Mouse (Mus musculus): ENCODE results near the gene Bst1. TPM values are rescaled to one million over a fixed set of nuclear protein-coding genes. Genes with fewer than 3 reads are reported as not detected.

Bst1 gene
- total RNA-seq (2017): 122 and 131 TPM in 2 replicates

DNA sequence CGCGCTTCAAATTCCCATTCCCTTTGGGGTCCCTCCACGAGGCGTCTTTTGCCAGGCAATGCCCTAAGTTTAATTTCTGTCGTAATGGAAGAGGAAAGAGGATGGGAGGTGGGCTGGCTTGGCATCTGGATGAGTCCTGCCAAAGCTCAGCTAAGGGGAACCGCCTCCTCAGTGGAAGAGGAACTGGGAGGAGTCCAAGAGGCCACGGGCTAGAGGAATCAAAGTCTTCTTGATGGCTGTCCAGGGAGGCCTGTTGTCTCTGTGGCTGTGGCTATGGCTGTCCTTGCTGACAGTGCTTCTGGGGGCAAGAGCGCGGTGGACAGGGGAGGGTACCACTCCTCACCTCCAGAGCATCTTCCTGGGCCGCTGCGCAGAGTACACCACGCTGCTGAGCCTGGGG lies at the start of gene Bst1:
Gene Bst1 (plus strand): TSS at position 191 of the 400 bp plus-strand sequence.
- ATAC-seq (ENCODE audit: extremely low read depth, insufficient number of reproducible peaks, low FRiP score, poor library complexity, severe bottlenecking): peak; percentile 74

DNA sequence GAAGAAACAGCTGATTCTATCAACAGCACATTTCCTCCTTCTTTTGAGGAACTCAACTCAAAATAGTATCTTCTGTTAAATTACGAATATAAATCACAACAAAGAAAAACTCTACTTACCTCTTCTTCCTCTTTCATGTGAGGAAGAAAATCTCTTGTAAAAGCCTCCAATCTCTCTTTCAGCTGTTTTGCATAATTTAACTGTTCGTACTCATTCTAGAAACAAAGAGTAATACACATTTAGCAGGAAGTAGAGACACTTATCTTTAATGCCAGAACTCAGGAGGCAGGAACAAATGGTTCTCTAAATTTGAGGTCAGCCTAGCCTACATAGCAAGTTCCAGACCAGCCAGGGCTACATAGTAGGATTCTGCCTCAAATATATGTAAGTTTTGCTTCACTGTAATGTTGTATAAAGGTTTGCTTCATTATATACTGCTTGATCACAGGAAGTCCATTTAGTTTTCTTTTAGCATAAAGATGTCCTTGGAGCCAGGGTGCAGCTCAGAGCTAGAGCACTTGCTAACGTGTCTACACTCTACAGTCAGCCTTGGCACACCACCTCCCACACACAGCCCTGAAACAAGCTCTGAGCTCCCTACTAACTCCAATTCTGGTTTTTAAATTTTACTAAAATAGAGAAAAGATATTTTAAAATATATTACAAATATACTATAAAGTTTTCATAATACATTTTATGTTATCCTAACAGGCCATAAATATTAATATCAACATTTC lies 47.9 kb upstream of the Bst1 start:
- ATAC-seq (ENCODE audit: extremely low read depth, insufficient number of reproducible peaks, low FRiP score, poor library complexity, severe bottlenecking): 0 out of 2 replicates have a peak, but pooled peaks have one; percentile 13

DNA sequence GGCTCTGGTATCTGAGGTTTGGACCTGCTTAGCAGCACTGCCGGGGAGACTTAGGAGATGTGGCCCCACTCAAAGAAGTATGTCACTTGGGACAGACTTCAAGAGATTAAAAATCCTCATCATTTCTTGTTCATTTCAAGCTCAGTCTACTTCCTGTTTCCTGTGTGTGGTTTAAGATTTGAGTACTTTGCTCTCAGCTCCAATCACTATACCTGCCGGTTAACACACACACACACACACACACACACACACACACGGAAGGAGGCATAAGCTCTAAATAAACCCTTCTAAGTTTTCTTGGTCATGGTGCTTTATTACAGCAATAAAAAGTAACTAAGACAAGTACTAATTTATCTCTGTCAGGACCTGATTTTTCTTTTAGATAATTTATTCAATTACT lies 47.1 kb upstream of the Bst1 start:
- ATAC-seq (ENCODE audit: extremely low read depth, insufficient number of reproducible peaks, low FRiP score, poor library complexity, severe bottlenecking): peak; percentile 39; the same call in 1 of the 2 replicates

DNA sequence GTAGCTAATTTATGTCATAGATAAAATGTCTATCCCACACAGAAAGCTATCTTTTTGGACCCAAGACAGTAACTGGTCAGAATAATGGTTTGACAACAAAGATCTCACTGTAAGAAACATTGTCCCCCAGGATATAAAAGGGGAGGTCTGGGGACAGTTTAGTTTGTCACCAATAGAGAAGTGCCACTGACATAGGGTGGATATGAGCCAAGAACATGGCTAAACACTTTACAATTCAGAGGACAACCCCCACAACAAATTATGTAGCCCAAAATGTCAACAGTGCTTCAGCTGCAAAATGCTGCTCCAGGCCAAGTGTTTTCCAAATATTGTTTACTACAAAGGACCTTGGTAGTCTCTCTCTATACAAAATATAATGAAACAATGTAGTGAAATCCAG lies 42.3 kb upstream of the Bst1 start:
- ATAC-seq (ENCODE audit: extremely low read depth, insufficient number of reproducible peaks, low FRiP score, poor library complexity, severe bottlenecking): no peak

DNA sequence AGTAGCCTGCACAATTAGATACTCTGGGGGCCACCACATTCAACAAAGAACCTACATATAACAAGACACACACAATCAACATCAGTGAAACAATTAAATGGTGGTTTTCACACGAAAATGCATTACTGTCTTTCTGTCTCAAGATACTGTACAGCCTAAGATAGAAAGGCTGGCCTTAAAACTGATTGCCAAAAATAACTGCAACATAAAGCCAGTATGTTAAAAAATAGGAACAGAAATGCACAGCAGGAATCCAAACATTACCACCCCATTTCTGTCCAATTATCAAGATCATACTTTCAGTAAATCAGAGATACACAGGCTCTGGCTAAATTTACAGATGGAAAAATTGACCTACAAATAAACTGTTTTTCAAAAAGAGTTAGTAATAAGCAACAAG lies 41.7 kb upstream of the Bst1 start:
- no peak for ATAC-seq (ENCODE audit: extremely low read depth, insufficient number of reproducible peaks, low FRiP score, poor library complexity, severe bottlenecking)

DNA sequence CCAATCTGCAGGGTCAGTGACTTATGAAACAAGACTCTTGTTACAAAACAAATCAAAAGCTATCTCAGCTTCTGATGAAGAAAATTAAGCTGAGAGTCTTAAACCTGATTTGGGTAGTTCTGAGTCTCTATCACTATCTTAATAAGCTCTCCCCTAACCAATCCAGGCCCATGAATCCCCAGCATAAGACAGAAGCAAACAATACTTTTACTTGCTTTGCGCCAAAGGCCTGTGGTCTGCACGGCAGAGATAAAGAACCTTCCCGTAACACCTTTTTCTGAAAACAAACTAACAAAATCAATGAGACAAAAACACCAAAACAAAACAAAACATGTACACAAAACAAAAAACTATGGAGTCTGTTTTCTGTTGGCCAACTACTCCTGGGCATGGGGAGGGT lies 40.1 kb upstream of the Bst1 start:
- no peak for ATAC-seq (ENCODE audit: extremely low read depth, insufficient number of reproducible peaks, low FRiP score, poor library complexity, severe bottlenecking)

DNA sequence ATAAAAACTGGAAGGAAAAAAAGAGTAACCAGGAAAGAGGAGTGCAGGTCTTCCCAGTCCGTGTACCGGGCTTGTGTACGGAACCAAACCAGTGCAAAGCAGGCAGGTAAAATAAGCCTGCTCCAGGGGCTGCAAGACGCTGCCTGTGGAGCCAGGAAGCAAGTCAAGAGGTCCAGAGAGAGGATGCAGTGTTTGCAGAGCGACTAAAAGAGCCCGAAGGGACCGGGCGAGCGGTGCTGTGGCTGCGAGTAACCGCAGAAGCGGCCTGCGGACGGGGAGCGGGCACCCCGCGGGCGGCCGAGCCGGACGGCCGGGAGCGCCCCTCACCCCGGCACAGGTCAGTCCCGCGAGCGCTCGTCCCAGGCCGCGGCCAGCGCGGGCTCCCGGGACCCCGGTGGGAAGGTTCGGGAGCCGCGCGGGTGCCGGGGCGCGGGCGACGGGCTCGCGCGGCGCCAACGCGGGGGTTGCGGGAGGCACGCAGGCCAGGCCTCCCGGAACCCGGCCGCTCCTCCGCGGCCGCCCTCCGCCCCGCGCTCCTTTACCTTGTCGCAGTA lies 37.2 kb upstream of the Bst1 start:
- no peak for ATAC-seq (ENCODE audit: extremely low read depth, insufficient number of reproducible peaks, low FRiP score, poor library complexity, severe bottlenecking)

DNA sequence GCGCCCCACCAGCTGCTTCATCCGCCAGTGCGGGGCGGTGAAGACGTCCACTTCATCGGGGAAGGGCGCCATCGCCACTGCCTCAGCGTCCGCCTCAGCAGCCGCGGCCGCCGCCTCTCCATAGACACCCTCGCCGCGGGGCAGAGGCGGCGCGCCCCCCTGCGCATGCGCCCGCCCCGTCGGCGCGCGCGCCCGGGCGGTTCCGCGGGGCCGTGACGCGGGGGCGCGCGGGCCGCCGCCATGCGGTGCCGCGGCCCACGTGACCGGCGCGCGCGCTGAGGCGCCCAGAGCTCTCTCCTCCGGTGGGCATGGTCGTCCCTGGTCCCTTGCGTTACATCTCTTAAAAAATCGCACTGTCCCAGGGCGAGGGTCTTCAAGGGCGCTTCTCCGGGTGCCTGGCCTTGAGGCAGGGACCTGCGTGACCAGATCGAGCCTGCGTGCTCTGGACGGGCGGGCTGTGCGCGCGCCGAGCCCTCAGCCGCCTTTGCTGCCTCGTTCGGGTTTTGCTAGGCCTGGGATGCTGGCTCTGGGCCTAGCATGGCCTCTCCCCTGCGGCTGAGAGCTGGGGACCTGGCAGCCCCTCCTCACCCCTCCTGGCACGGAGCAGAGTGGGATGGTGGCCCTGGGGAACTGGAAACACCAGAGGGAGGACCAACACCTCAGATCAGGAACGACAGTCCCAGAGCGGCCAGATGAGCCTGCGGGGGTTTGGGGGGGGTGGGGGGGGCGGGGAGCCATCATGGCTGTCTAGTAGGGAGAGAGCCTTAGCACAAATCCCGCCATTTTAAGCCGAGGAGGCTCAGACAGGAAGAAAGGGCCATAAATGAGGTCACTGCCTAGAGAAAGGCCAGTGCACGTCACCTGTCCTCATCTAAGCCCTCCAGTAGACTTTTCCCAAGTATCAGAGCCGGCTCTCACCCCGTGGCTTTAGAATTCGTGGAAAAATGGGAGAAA lies 36.4 kb upstream of the Bst1 start:
- ATAC-seq (ENCODE audit: extremely low read depth, insufficient number of reproducible peaks, low FRiP score, poor library complexity, severe bottlenecking): peak; percentile 32

DNA sequence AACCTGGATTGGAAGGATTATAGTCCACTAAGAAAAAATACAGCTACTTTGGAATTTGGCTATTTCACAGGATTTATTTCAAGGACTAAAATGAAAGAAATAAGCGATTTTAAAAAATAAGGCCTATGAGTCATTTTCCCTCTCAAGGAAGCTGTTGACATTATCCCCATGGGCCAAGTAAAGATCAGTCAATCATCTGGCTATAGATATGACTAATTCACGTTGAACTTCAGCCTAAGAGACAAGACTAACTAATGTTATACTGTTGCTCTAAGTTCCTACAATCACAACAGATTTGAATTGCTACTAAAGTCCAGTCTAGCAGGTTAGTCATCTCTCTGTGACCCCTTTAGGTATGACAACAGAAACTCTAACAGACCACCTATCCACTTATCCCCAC lies 34.7 kb upstream of the Bst1 start:
- ATAC-seq (ENCODE audit: extremely low read depth, insufficient number of reproducible peaks, low FRiP score, poor library complexity, severe bottlenecking): no peak

DNA sequence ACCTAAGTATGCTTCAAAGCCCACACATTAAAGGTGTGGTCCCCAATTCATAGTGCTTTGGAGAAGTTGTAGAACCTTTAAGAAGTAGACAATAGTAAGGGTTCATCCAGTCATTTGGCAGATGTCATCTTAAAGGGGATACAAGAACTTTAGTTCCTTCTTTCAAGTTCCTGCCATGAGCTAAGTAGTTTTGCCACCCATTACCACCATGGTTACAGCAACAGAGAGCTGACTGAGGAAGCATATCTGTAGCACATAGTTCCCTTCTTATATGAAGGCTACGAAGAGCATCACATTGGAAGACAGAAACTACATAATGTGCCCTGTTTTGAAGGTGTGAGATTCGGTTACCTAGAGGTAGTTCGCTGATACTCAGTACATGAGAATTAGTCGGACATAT lies 32.1 kb upstream of the Bst1 start:
- peak; percentile 55 for ATAC-seq (ENCODE audit: extremely low read depth, insufficient number of reproducible peaks, low FRiP score, poor library complexity, severe bottlenecking)

DNA sequence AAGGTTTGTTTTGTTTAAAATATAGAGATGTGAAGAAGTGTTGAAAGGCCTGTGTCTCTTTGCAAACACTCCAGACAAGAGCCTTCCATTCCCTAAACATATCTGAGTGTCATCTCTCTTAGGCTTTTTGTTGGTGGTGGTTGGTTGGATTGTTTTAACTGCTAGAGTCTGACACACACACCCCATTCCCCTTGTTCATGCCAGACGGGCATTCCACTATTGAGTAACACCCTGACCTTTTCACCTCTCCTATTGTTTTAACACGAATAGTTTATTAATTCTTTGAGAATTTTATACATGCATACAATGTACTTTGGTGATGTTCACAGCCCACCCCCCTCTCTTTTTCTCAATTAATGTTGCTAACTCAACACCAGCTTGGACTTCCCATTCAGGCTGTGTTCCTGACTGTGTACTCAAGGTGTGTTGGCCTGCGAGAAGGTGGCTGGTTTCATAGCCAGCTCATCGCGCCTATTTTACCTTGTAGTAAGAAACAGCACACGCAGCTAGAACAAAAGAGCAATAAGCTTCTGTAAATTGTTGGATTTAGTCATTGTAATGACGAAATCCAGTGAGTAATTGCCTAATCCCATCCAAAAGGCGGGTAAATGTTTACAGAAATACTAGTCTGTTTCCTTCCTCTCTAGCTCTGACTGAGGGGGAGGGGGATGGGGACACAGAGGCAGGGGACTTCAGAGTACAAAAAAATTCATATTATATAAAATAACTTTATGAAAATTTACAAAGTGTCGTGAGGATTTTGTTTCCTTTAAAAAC lies 30.5 kb upstream of the Bst1 start:
- ATAC-seq (ENCODE audit: extremely low read depth, insufficient number of reproducible peaks, low FRiP score, poor library complexity, severe bottlenecking): 0 out of 2 replicates have a peak, but pooled peaks have one; percentile 7

DNA sequence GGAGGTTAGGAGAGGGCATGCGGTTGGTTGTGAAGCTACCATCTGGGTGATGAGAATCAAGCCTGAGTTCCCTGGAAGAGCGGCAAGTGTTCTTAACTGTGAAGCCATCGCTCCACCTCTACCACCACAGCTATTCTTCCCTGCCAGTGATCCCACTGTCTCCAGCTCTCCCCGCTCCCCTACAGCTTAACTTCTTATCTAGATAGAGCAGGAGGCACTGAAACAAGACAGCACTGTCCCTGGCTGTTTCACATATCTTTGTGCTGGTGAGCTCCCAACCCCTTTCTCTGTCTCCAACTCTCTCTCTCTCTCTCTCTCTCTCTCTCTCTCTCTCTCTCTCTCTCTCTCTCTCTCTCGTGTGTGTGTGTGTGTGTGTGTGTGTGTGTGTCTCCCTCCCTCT lies 26.3 kb upstream of the Bst1 start:
- ATAC-seq (ENCODE audit: extremely low read depth, insufficient number of reproducible peaks, low FRiP score, poor library complexity, severe bottlenecking): no peak

DNA sequence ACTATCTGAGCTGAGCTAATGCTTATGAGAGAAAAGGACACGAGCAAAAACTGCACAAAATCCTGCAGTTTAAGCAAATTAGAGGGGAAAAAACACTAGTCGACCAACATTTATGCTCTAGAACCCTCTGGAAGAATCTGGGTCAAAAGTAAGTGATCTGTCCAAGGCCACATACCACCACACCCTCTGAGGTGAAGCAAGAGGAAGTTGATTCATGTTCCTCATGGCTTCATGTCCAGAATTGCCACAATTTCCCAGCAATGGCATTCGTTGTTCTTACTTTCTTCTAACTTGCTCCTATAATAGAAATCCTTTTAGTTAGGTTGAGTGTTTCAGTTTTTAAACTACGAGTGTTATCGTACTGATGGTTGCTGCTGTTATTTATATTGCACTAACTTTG lies 19.2 kb upstream of the Bst1 start:
- ATAC-seq (ENCODE audit: extremely low read depth, insufficient number of reproducible peaks, low FRiP score, poor library complexity, severe bottlenecking): peak; percentile 62; the same call in 1 of the 2 replicates

DNA sequence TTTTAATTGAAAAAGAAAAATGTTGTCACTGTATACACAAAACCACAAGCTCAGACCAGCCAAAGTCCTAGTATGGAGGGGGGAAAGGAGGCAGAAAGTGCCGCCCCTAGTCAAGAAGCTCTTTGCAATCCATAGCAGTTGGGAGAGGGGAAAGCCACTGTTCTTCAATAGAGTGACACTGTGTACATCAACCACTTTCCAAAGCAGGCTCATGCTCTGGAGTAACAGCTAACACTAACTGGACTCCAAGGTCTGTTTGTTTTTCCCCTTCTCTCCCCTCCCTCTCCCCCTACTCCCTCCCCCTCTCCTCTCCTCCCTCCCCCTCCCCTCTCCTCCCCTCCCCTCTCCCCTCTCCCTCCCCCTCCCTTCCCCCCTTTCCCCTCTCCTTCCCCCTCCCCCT lies 18.0 kb upstream of the Bst1 start:
- ATAC-seq (ENCODE audit: extremely low read depth, insufficient number of reproducible peaks, low FRiP score, poor library complexity, severe bottlenecking): no peak

DNA sequence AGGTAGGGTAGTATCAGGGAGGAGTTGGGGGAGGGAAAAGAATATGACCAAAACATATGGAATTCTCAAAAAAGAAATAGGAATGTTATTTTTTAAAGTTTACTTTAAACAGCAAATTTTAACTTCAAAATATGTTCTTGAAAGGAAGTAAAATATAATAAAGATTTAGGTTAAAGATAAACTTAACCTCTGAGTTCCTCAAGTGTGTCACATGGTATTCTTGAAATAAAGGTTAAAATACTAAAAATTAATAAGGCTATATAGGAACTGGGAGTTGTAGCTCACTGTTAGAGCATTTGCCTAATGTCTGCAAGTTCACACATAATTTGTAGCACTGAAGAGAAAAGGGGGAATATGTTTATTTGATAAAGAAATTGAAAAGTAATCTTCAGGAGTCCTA lies 17.4 kb upstream of the Bst1 start:
- no peak for ATAC-seq (ENCODE audit: extremely low read depth, insufficient number of reproducible peaks, low FRiP score, poor library complexity, severe bottlenecking)

DNA sequence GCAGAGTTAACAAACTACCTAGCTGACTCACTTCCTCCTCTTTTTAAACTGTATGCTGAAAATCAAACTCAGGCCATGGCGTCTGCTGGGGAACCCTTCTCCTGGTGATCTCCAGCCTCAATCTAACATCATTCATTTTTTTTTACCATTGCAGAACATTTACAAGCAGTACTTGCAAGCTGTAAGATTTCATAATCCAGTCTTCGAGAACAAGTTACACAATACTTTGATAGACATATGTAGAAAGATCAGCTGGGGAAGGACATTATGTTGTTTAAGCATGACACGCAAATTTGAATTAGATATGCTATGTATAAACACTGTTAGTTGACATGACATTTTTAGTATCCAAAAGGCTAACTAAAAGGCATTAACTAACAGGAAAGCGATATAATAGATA lies 16.9 kb upstream of the Bst1 start:
- peak; percentile 61 for ATAC-seq (ENCODE audit: extremely low read depth, insufficient number of reproducible peaks, low FRiP score, poor library complexity, severe bottlenecking)

DNA sequence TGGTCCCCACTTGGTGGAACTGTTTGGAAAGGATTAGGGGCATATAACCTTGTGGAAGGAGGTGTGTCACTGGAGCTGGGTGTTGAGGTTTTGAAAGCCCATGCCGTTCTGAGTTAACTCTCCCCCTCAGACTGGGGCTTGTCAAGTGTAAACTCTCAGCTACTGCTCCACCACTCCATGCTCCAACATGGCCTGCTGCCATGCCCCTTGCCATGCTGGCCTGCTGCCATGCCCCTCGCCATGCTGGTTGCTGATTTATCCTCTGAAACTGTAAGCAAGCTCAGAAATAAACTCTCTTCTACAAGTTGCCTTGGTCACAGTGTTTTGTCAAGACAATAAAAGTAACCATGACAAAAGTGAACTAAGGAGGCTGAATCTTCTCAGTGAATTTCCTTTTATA lies 13.3 kb upstream of the Bst1 start:
- ATAC-seq (ENCODE audit: extremely low read depth, insufficient number of reproducible peaks, low FRiP score, poor library complexity, severe bottlenecking): no peak

DNA sequence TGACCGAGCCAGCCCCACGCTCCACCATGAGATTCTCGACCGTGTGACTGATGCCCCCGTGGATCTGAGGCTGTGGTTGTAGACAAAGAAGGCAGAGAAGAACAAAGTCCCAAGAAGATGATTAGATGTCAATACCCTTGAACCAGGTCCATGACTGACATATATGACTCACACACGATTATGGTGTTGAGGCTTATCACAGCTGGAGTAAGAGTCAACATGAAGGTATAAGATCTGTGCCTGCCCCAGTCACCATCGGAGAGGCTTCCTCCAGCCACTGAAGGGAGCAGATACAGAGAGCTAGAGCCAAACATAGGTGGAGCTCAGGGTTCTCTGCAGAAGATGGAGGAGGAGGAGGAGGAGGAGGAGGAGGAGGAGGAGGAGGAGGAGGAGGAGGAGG lies 12.3 kb upstream of the Bst1 start:
- ATAC-seq (ENCODE audit: extremely low read depth, insufficient number of reproducible peaks, low FRiP score, poor library complexity, severe bottlenecking): no peak

DNA sequence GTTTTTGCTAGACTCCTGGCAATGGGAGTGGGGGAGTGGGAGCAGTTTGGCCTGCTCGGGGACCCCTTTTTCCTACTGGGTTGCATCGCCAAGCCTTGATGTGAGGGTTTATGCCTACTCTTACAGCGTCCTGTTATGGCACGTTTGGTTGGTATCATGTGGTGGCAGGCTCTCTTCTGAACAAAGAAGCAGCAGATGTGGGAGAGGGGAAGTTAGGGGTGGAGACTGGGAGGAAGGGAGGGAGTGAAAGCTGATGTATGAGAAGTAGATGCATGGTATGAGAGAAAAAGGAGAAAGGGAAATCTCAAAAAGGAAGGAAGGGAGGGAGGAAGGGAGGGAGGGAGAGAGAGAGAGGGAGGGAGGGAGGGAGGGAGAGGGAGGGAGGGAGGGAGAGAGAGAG lies 11.8 kb upstream of the Bst1 start:
- ATAC-seq (ENCODE audit: extremely low read depth, insufficient number of reproducible peaks, low FRiP score, poor library complexity, severe bottlenecking): no peak
